ENCODE assay signal across 8 mouse cellular contexts in the genomic region with DNA sequence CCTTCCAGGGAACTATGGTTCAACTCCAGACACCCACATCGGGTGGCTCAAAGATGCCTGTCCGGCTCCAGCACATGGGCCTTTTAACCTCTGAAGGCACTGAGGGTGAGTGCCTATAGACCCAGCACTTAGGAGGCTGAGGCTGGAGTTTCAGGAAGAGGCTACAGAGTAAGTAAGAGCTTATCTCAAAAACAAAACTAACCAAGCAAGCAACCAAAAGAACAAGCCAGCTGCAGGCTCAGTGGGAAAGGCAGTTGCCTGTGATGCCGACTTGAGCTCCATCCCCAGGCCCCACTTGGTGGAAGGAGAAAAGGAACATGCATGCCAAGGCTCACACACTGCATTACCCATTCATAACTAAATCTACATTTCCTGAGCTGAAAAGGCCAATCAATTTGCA. TPM values are rescaled to one million over a fixed set of nuclear protein-coding genes. Genes with fewer than 3 reads are reported as not detected.
DNase-seq lines count a peak whose midpoint lies in the region; ATAC-seq and TF ChIP-seq lines count a peak whose summit lies in the region.

No protein-coding gene starts in this region.

- 56% methylated on average over 3 of the region's 3 CpGs for WGBS in forebrain, embryonic 10.5 days
- WGBS in forebrain, embryonic 16.5 days: 61% methylated on average over 3 of the region's 3 CpGs
- WGBS in macrophage (ENCODE audit: missing documents): 52% methylated on average over 3 of the region's 3 CpGs

- 0 out of 2 replicates have a peak, but pooled peaks cover 2% of the 10 kb centered on the region for H3K9me3 ChIP-seq in forebrain, embryonic 10.5 days
- H3K9me3 ChIP-seq in forebrain, embryonic 16.5 days (ENCODE audit: control insufficient read depth, low read length): no peaks in the 10 kb centered on the region

- peak overlapping the region; percentile 60; the same call in 1 of the 2 replicates for H3K4me3 ChIP-seq in forebrain, embryonic 10.5 days
- no peak overlapping the region for H3K4me3 ChIP-seq in forebrain, embryonic 16.5 days (replicated peaks; ENCODE audit: low read length)
- H3K4me3 ChIP-seq in testis, adult 2 months (ENCODE audit: control insufficient read depth, low read depth, low read length): no peak overlapping the region
- no peak overlapping the region; the same call in 1 of the 2 replicates for H3K4me3 ChIP-seq in macrophage (ENCODE audit: inconsistent target)

- no peaks in the 10 kb centered on the region for H3K79me2 ChIP-seq in macrophage (ENCODE audit: inconsistent target)

- TF ChIP-seq POLR2A in testis, adult 2 months (IDR thresholded peaks at IDR 0.05; ENCODE audit: control insufficient read depth, low read depth, low read length): no peak

- no peak overlapping the region for H3K9ac ChIP-seq in forebrain, embryonic 16.5 days (replicated peaks; ENCODE audit: low read depth, low read length)

- no peak overlapping the region for H3K27ac ChIP-seq in forebrain, embryonic 10.5 days
- H3K27ac ChIP-seq in forebrain, embryonic 16.5 days (ENCODE audit: low read length): no peak overlapping the region
- H3K27ac ChIP-seq in testis, adult 2 months (ENCODE audit: control insufficient read depth, insufficient read depth, low read depth, low read length): peak overlapping the region; percentile 12; the same call in 1 of the 2 replicates
- H3K27ac ChIP-seq in macrophage: peak overlapping the region; percentile 25; the same call in 1 of the 2 replicates

- no peaks in the 10 kb centered on the region for H3K36me3 ChIP-seq in forebrain, embryonic 10.5 days (replicated peaks)
- H3K36me3 ChIP-seq in forebrain, embryonic 16.5 days (ENCODE audit: control insufficient read depth, insufficient read depth): no peaks in the 10 kb centered on the region
- H3K36me3 ChIP-seq in testis, adult 2 months (ENCODE audit: control insufficient read depth, insufficient read depth, low read length): no peaks in the 10 kb centered on the region
- no peaks in the 10 kb centered on the region for H3K36me3 ChIP-seq in macrophage (ENCODE audit: inconsistent target)

- peaks cover 18% of the 10 kb centered on the region for H3K4me1 ChIP-seq in forebrain, embryonic 10.5 days
- peaks cover 14% of the 10 kb centered on the region for H3K4me1 ChIP-seq in forebrain, embryonic 16.5 days (replicated peaks; ENCODE audit: control insufficient read depth, insufficient read depth, low read length)
- H3K4me1 ChIP-seq in testis, adult 2 months (ENCODE audit: control insufficient read depth, insufficient read depth, low read length): peaks cover 4% of the 10 kb centered on the region

- no peak for ATAC-seq in forebrain, embryonic 16.5 days

- H3K4me2 ChIP-seq in forebrain, embryonic 16.5 days (ENCODE audit: low read length): no peak overlapping the region

- no peak for DNase-seq in forebrain, embryonic 10.5 days (ENCODE audit: extremely low spot score, low spot score)
- DNase-seq in testis, postnatal 10 days (ENCODE audit: low spot score): no peak
- DNase-seq in layer of hippocampus, postnatal 14 days (ENCODE audit: low spot score in 2 of 2): no peak
- DNase-seq in embryo, embryonic 10.5 days (ENCODE audit: low spot score): no peak
- DNase-seq in layer of hippocampus, adult 11-12 months (ENCODE audit: low spot score): no peak

- H3K27me3 ChIP-seq in forebrain, embryonic 10.5 days (ENCODE audit: poor library complexity, severe bottlenecking): peaks cover 41% of the 10 kb centered on the region
- H3K27me3 ChIP-seq in forebrain, embryonic 16.5 days (replicated peaks; ENCODE audit: control insufficient read depth, insufficient read depth, low read length): peaks cover 3% of the 10 kb centered on the region; the same call in 1 of the 2 replicates
- H3K27me3 ChIP-seq in testis, adult 2 months (ENCODE audit: control insufficient read depth, insufficient read depth, low read length): no peaks in the 10 kb centered on the region

- no peak for TF ChIP-seq CTCF in testis, adult 2 months (IDR thresholded peaks at IDR 0.05; ENCODE audit: control insufficient read depth, insufficient read depth, insufficient replicate concordance, low read depth, low read length)

RNA-seq across cellular contexts. Expression of a gene that starts 0.6 kb away (rescaled TPM):
- polyA plus RNA-seq in forebrain, embryonic 10.5 days (2016; fragmentation: Nextera tagmentation; extraction: Ambion mirVana): 0.25 and 0.73 TPM in 2 replicates
- 0.29 TPM in 1 of 2 replicates, not detected in the other for polyA plus RNA-seq in forebrain, embryonic 16.5 days (2015; fragmentation: Nextera tagmentation; extraction: Ambion mirVana)
- 2.1 and 2.2 TPM in 2 replicates for polyA plus RNA-seq in testis, adult 2 months (2012; rRNA removed)
- total RNA-seq in macrophage (2018; cell fraction: chromatin; rRNA removed): 1 to 10 TPM in 21 of 26 experiments, under 1 TPM in 2, not detected in 3; 0.62 to 6.1 (median 3.0) TPM
- total RNA-seq in macrophage (2018; cell fraction: cytosol; rRNA removed): 1 to 10 TPM in 25 of 26 experiments, under 1 TPM in 1; 0.43 to 5.7 (median 3.8) TPM
- total RNA-seq in macrophage (2018; cell fraction: nucleus; rRNA removed): 1 to 10 TPM in 21 of 26 experiments, under 1 TPM in 5; 0.40 to 6.5 (median 2.3) TPM
- polyA plus RNA-seq in macrophage (2018): 2.8 to 5.5 TPM (median 3.1 TPM) in 3 replicates
- total RNA-seq in layer of hippocampus, postnatal 14 days (2021): not detected

RNA-seq across cellular contexts. Expression of a gene that starts 19.4 kb away (rescaled TPM):
- 7.2 and 7.8 TPM in 2 replicates for polyA plus RNA-seq in forebrain, embryonic 10.5 days (2016; fragmentation: Nextera tagmentation; extraction: Ambion mirVana)
- 20.9 and 21.4 TPM in 2 replicates for polyA plus RNA-seq in forebrain, embryonic 16.5 days (2015; fragmentation: Nextera tagmentation; extraction: Ambion mirVana)
- 115 and 137 TPM in 2 replicates for polyA plus RNA-seq in testis, adult 2 months (2012; rRNA removed)
- total RNA-seq in macrophage (2018; cell fraction: chromatin; rRNA removed): 10 to 100 TPM in 1 of 26 experiments, 1 to 10 TPM in 25; 1.3 to 10.9 (median 3.9) TPM
- 100 to 1,000 TPM; 104 to 194 (median 135) TPM for total RNA-seq in macrophage (2018; cell fraction: cytosol; rRNA removed)
- 100 to 1,000 TPM in 2 of 26 experiments, 10 to 100 TPM in 24; 18.2 to 115 (median 67.3) TPM for total RNA-seq in macrophage (2018; cell fraction: nucleus; rRNA removed)
- polyA plus RNA-seq in macrophage (2018): 127 to 236 TPM (median 209 TPM) in 3 replicates
- total RNA-seq in layer of hippocampus, postnatal 14 days (2021): 10 to 100 TPM; 53.7 to 58.5 TPM

RNA-seq across cellular contexts. Expression of a gene that starts 45.3 kb away (rescaled TPM):
- polyA plus RNA-seq in forebrain, embryonic 10.5 days (2016; fragmentation: Nextera tagmentation; extraction: Ambion mirVana): 35.4 and 38.9 TPM in 2 replicates
- 40.9 and 53.0 TPM in 2 replicates for polyA plus RNA-seq in forebrain, embryonic 16.5 days (2015; fragmentation: Nextera tagmentation; extraction: Ambion mirVana)
- polyA plus RNA-seq in testis, adult 2 months (2012; rRNA removed): 4.9 and 7.5 TPM in 2 replicates
- total RNA-seq in macrophage (2018; cell fraction: chromatin; rRNA removed): 100 to 1,000 TPM in 19 of 26 experiments, 10 to 100 TPM in 7; 22.7 to 459 (median 151) TPM
- total RNA-seq in macrophage (2018; cell fraction: cytosol; rRNA removed): 100 to 1,000 TPM; 154 to 258 (median 220) TPM
- total RNA-seq in macrophage (2018; cell fraction: nucleus; rRNA removed): 100 to 1,000 TPM in 22 of 26 experiments, 10 to 100 TPM in 4; 66.1 to 314 (median 132) TPM
- 141 to 262 TPM (median 198 TPM) in 3 replicates for polyA plus RNA-seq in macrophage (2018)
- 10 to 100 TPM; 90.3 to 93.8 TPM for total RNA-seq in layer of hippocampus, postnatal 14 days (2021)

Comparison
In these comparisons a context has a peak if more than half of its experiments do, and no peak if none do; other contexts are left out.
1. H3K27ac ChIP-seq: peak in testis, adult 2 months (single experiment) and macrophage (single experiment); none in forebrain, embryonic 10.5 days (single experiment) and forebrain, embryonic 16.5 days (single experiment).